Mouse (Mus musculus): ENCODE data around the gene Zdhhc16. TPM values are rescaled to one million over a fixed set of nuclear protein-coding genes. Genes with fewer than 3 reads are reported as not detected.

Gene Zdhhc16
- polyA plus RNA-seq, 1 experiment from 2014 or later: 64.0 TPM

Other genes starting within 250 kb of the Zdhhc16 start
- gene Slit1, start 189.8 kb upstream of the Zdhhc16 start, polyA plus RNA-seq (2014; fragmentation: Nextera tagmentation; extraction: Ambion mirVana): 2.1 TPM in 2 replicates
- gene Arhgap19, start 131.4 kb upstream of the Zdhhc16 start, polyA plus RNA-seq (2014; fragmentation: Nextera tagmentation; extraction: Ambion mirVana): 47.6 and 48.1 TPM in 2 replicates
- 7.9 and 8.7 TPM in 2 replicates for gene Frat1, start 103.5 kb upstream of the Zdhhc16 start, polyA plus RNA-seq (2014; fragmentation: Nextera tagmentation; extraction: Ambion mirVana)
- 5.1 and 5.3 TPM in 2 replicates for gene Frat2, start 85.3 kb upstream of the Zdhhc16 start, polyA plus RNA-seq (2014; fragmentation: Nextera tagmentation; extraction: Ambion mirVana)
- 14.0 and 14.5 TPM in 2 replicates for gene Rrp12, start 37.3 kb upstream of the Zdhhc16 start, polyA plus RNA-seq (2014; fragmentation: Nextera tagmentation; extraction: Ambion mirVana)
- gene Pgam1, start 21.6 kb upstream of the Zdhhc16 start, polyA plus RNA-seq (2014; fragmentation: Nextera tagmentation; extraction: Ambion mirVana): 787 and 839 TPM in 2 replicates
- 80.3 and 82.4 TPM in 2 replicates for gene Exosc1, start 57 bp upstream of the Zdhhc16 start, polyA plus RNA-seq (2014; fragmentation: Nextera tagmentation; extraction: Ambion mirVana)
- 37.8 and 39.1 TPM in 2 replicates for gene Mms19, start 47.7 kb downstream of the Zdhhc16 start, polyA plus RNA-seq (2014; fragmentation: Nextera tagmentation; extraction: Ambion mirVana)
- gene Ubtd1, start 48.3 kb downstream of the Zdhhc16 start, polyA plus RNA-seq (2014; fragmentation: Nextera tagmentation; extraction: Ambion mirVana): 7.1 and 8.8 TPM in 2 replicates
- gene Ankrd2, start 102.5 kb downstream of the Zdhhc16 start, polyA plus RNA-seq (2014; fragmentation: Nextera tagmentation; extraction: Ambion mirVana): not detected in 2 replicates
- 1.1 and 1.2 TPM in 2 replicates for gene Hoga1, start 112.1 kb downstream of the Zdhhc16 start, polyA plus RNA-seq (2014; fragmentation: Nextera tagmentation; extraction: Ambion mirVana)
- gene 4933411K16Rik, start 118.8 kb downstream of the Zdhhc16 start, polyA plus RNA-seq (2014; fragmentation: Nextera tagmentation; extraction: Ambion mirVana): not detected in 2 replicates
- 42.8 and 48.9 TPM in 2 replicates for gene Morn4, start 152.9 kb downstream of the Zdhhc16 start, polyA plus RNA-seq (2014; fragmentation: Nextera tagmentation; extraction: Ambion mirVana)
- gene Pi4k2a, start 157.0 kb downstream of the Zdhhc16 start, polyA plus RNA-seq (2014; fragmentation: Nextera tagmentation; extraction: Ambion mirVana): 22.4 and 24.3 TPM in 2 replicates
- 22.1 and 22.9 TPM in 2 replicates for gene Avpi1, start 195.6 kb downstream of the Zdhhc16 start, polyA plus RNA-seq (2014; fragmentation: Nextera tagmentation; extraction: Ambion mirVana)
- gene Marveld1, start 213.9 kb downstream of the Zdhhc16 start, polyA plus RNA-seq (2014; fragmentation: Nextera tagmentation; extraction: Ambion mirVana): 10.9 and 16.6 TPM in 2 replicates
- 10.2 and 14.0 TPM in 2 replicates for gene Zfyve27, start 230.5 kb downstream of the Zdhhc16 start, polyA plus RNA-seq (2014; fragmentation: Nextera tagmentation; extraction: Ambion mirVana)